Mouse (Mus musculus): ENCODE measurements around the gene Mast4.

GRCm38 (mm10) chr13:103203376-103203895, 130.9 kb downstream of the Mast4 start:
- TF ChIP-seq CTCF (IDR thresholded peaks at IDR 0.05; ENCODE audit: extremely low read depth, insufficient read depth, insufficient read length, insufficient replicate concordance) (no peak), POLR2A (IDR thresholded peaks at IDR 0.05; ENCODE audit: low read depth, low read length) (no peak)

Data from spleen, adult 2 months (tissue).